Mouse (Mus musculus): ENCODE data around the gene Taar7d. TPM values are rescaled to one million over a fixed set of nuclear protein-coding genes. Genes with fewer than 3 reads are reported as not detected.

The Taar7d gene
- polyA plus RNA-seq (2012; rRNA removed): not detected in 2 replicates

- DNase-seq: no peak
- TF ChIP-seq POLR2A (IDR thresholded peaks at IDR 0.05; ENCODE audit: borderline replicate concordance, extremely low read depth, low read depth, low read length) (no peak), CTCF (IDR thresholded peaks at IDR 0.05; ENCODE audit: insufficient read depth, low read length) (no peak)
- Histone ChIP-seq H3K4me3 (replicated peaks; ENCODE audit: extremely low read depth, low read depth, low read length) (no peak within 1 kb of the TSS), H3K4me1 (ENCODE audit: control insufficient read depth, insufficient read depth, low read length) (no peaks in the 10 kb centered on the region)
These were observed at the start of gene Taar7d for GRCm38 (mm10) chr10:24026922-24027321. Taar7d (plus strand) TSS chr10:24027222.

GRCm38 (mm10) chr10:23977958-23978357, 49.1 kb upstream of the Taar7d start:
- DNase-seq: no peak
- no peaks in the 10 kb centered on the region for H3K4me1 ChIP-seq (ENCODE audit: control insufficient read depth, insufficient read depth, low read length)
- 57% methylated on average over 4 of the region's 4 CpGs for WGBS

GRCm38 (mm10) chr10:23978901-23979705, 47.9 kb upstream of the Taar7d start:
- H3K4me1 ChIP-seq (ENCODE audit: control insufficient read depth, insufficient read depth, low read length): no peaks in the 10 kb centered on the region
- 37% methylated on average over 16 of the region's 16 CpGs for WGBS
- TF ChIP-seq POLR2A (IDR thresholded peaks at IDR 0.05; ENCODE audit: borderline replicate concordance, extremely low read depth, low read depth, low read length): no peak
- TF ChIP-seq CTCF (IDR thresholded peaks at IDR 0.05; ENCODE audit: insufficient read depth, low read length): peak; percentile 65
- DNase-seq: peak; percentile 44
- H3K4me3 ChIP-seq (replicated peaks; ENCODE audit: extremely low read depth, low read depth, low read length): no peak overlapping the region

More at GRCm38 (mm10) chr10:23977958-23978357, 49.1 kb upstream of the Taar7d start:
- no peak for TF ChIP-seq CTCF (IDR thresholded peaks at IDR 0.05; ENCODE audit: insufficient read depth, low read length)
- TF ChIP-seq POLR2A (IDR thresholded peaks at IDR 0.05; ENCODE audit: borderline replicate concordance, extremely low read depth, low read depth, low read length): no peak
- no peak overlapping the region for H3K4me3 ChIP-seq (replicated peaks; ENCODE audit: extremely low read depth, low read depth, low read length)

- H3K4me1 ChIP-seq (ENCODE audit: control insufficient read depth, insufficient read depth, low read length): no peaks in the 10 kb centered on the region
- no peak for DNase-seq
- no peak within 1 kb of the TSS for H3K4me3 ChIP-seq (replicated peaks; ENCODE audit: extremely low read depth, low read depth, low read length)
- 72% methylated on average over 8 of the region's 8 CpGs for WGBS
- TF ChIP-seq POLR2A (IDR thresholded peaks at IDR 0.05; ENCODE audit: borderline replicate concordance, extremely low read depth, low read depth, low read length): no peak
- no peak for TF ChIP-seq CTCF (IDR thresholded peaks at IDR 0.05; ENCODE audit: insufficient read depth, low read length)
These were observed 41.5 kb upstream of the Taar7d start, which contains the start of gene Taar6 for GRCm38 (mm10) chr10:23985546-23985945. Taar6 (minus strand) TSS chr10:23985646.

GRCm38 (mm10) chr10:23986419-23986818, 40.6 kb upstream of the Taar7d start:
- 71% methylated on average over 5 of the region's 5 CpGs for WGBS
- DNase-seq: no peak
- Histone ChIP-seq H3K4me1 (ENCODE audit: control insufficient read depth, insufficient read depth, low read length) (no peaks in the 10 kb centered on the region), H3K4me3 (replicated peaks; ENCODE audit: extremely low read depth, low read depth, low read length) (no peak overlapping the region)
- TF ChIP-seq POLR2A (IDR thresholded peaks at IDR 0.05; ENCODE audit: borderline replicate concordance, extremely low read depth, low read depth, low read length) (no peak), CTCF (IDR thresholded peaks at IDR 0.05; ENCODE audit: insufficient read depth, low read length) (no peak)

- DNase-seq: no peak
- WGBS: 85% methylated on average over 3 of the region's 3 CpGs
- no peaks in the 10 kb centered on the region for H3K4me1 ChIP-seq (ENCODE audit: control insufficient read depth, insufficient read depth, low read length)
- H3K4me3 ChIP-seq (replicated peaks; ENCODE audit: extremely low read depth, low read depth, low read length): no peak within 1 kb of the TSS
- TF ChIP-seq CTCF (IDR thresholded peaks at IDR 0.05; ENCODE audit: insufficient read depth, low read length) (no peak), POLR2A (IDR thresholded peaks at IDR 0.05; ENCODE audit: borderline replicate concordance, extremely low read depth, low read depth, low read length) (no peak)
These were observed 33.6 kb upstream of the Taar7d start, which contains the start of gene Taar7a for GRCm38 (mm10) chr10:23993381-23993780. Taar7a (minus strand) TSS chr10:23993481.

- TF ChIP-seq POLR2A (IDR thresholded peaks at IDR 0.05; ENCODE audit: borderline replicate concordance, extremely low read depth, low read depth, low read length) (no peak), CTCF (IDR thresholded peaks at IDR 0.05; ENCODE audit: insufficient read depth, low read length) (no peak)
- DNase-seq: no peak
- no peak within 1 kb of the TSS for H3K4me3 ChIP-seq (replicated peaks; ENCODE audit: extremely low read depth, low read depth, low read length)
- WGBS: 31% methylated on average over 1 of the region's 1 CpGs
- no peaks in the 10 kb centered on the region for H3K4me1 ChIP-seq (ENCODE audit: control insufficient read depth, insufficient read depth, low read length)
These were observed 27.4 kb upstream of the Taar7d start, which contains the start of gene Taar7b for GRCm38 (mm10) chr10:23999639-24000038. Taar7b (plus strand) TSS chr10:23999939.

- no peak for DNase-seq
- WGBS: 60% methylated on average over 1 of the region's 1 CpGs
- H3K4me3 ChIP-seq (replicated peaks; ENCODE audit: extremely low read depth, low read depth, low read length): no peak overlapping the region
- no peaks in the 10 kb centered on the region for H3K4me1 ChIP-seq (ENCODE audit: control insufficient read depth, insufficient read depth, low read length)
- TF ChIP-seq CTCF (IDR thresholded peaks at IDR 0.05; ENCODE audit: insufficient read depth, low read length) (no peak), POLR2A (IDR thresholded peaks at IDR 0.05; ENCODE audit: borderline replicate concordance, extremely low read depth, low read depth, low read length) (no peak)
These were observed 20.6 kb upstream of the Taar7d start for GRCm38 (mm10) chr10:24006442-24006841.

GRCm38 (mm10) chr10:24007034-24007433, 20.0 kb upstream of the Taar7d start:
- H3K4me3 ChIP-seq (replicated peaks; ENCODE audit: extremely low read depth, low read depth, low read length): no peak overlapping the region
- DNase-seq: no peak
- H3K4me1 ChIP-seq (ENCODE audit: control insufficient read depth, insufficient read depth, low read length): no peaks in the 10 kb centered on the region
- 22% methylated on average over 2 of the region's 2 CpGs for WGBS
- TF ChIP-seq POLR2A (IDR thresholded peaks at IDR 0.05; ENCODE audit: borderline replicate concordance, extremely low read depth, low read depth, low read length) (no peak), CTCF (IDR thresholded peaks at IDR 0.05; ENCODE audit: insufficient read depth, low read length) (no peak)

GRCm38 (mm10) chr10:24008143-24008542, 18.9 kb upstream of the Taar7d start:
- no peak for DNase-seq
- Histone ChIP-seq H3K4me1 (ENCODE audit: control insufficient read depth, insufficient read depth, low read length) (no peaks in the 10 kb centered on the region), H3K4me3 (replicated peaks; ENCODE audit: extremely low read depth, low read depth, low read length) (no peak overlapping the region)
- TF ChIP-seq POLR2A (IDR thresholded peaks at IDR 0.05; ENCODE audit: borderline replicate concordance, extremely low read depth, low read depth, low read length): no peak
- WGBS: 81% methylated on average over 1 of the region's 1 CpGs
